Mouse (Mus musculus): ENCODE data around the gene Prrt3.

Prrt3 gene

DNA sequence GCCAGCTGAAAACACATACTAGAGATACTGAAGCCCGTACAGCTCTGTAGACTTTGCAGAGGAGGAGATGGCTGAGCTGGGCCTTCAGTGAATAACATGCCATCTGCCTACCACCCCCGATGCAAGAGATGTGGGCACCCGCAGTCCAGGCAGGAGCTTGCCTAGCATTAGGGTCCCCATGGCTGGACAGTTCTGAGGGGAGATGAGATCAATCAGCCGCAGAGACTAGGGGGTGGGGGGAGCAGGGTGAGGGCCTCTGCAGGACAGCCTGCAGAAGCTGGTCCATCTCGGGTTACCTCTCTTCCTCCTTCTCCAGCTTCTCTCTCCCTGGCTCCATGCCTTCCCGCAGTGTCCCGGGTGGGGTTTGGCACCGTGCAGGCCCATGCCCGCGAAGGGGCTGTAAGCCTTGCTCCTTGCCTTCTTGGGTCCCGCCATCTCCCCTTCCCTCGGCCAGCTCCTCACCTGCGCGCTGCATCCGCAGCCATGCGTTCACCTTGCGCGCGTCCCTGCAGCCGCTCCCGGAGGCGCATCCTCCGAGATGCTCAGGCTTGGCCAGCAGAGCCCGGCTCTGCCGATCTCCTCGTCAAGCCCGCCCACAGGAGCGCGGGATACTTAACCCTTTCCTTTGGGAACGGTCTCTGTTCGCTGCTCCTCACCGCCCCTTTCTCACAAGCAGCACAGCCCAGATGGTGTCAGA, at the start of gene Prrt3:
Prrt3 (minus strand) TSS at position 544 of the 697 bp plus-strand sequence.
- peak; percentile 75 to 79 for DNase-seq (ENCODE audit: low spot score in 2 of 2)

DNA sequence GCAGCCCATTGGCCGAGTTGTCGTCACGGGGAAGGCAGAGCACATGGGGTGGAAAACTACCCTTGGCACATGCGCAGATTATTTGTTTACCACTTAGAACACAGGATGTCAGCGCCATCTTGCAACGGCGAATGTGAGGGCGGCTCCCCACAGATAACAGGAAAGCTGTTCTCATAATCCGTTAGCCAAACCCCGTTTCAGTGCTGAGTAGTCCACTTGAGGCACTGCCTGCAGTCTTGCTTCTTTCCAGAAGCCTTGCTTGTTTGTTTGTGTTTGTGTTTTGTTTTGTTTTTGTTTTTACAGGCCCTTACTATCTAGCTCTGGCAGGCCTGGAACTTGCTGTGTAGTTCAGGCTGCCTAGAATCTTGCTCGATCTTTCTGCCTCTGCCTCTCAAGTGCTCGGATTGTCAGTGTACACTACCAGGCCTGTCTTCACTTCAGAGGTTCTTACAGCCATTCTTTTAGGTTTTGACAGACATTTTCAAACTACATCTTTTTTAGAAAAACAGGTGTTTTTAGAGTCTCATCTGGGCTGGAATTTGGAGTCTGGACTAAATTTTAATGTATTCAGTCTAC, 42.3 kb upstream of the Prrt3 start:
- no peak for DNase-seq (ENCODE audit: low spot score in 2 of 2)

- no peak for DNase-seq (ENCODE audit: low spot score in 2 of 2)
Measured at GRCm38 (mm10) chr6:113541610-113542009, 39.9 kb upstream of the Prrt3 start.

DNA sequence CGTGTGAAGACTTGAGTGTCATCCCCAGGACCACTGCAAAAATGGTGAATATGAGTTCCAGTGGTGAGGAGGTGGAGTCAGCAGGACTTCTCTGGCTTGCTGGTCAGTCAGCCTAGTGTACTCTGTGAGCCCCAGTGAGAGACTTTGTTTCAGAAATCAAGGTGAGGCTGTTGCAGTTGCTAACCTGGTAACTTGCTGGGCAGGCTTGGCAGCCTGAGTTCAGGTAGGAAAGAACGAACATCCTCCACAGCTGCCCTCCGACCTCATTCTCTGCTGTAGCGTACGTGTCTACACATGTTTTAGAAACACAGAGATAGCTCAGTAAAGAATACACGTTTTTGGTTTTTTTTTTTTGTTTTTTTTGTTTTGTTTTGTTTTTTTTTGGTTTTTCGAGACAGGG, 33.2 kb upstream of the Prrt3 start:
- DNase-seq (ENCODE audit: low spot score in 2 of 2), result no peak

- DNase-seq (ENCODE audit: low spot score in 2 of 2), result no peak
Measured at GRCm38 (mm10) chr6:113531840-113532404, 30.2 kb upstream of the Prrt3 start.

- peak; percentile 85 to 88 for DNase-seq (ENCODE audit: low spot score in 2 of 2)
Measured at GRCm38 (mm10) chr6:113530932-113531839, 29.5 kb upstream of the Prrt3 start, which contains the start of the genes Emc3 and Fancd2. Emc3 (minus strand) TSS chr6:113531652. Fancd2 (plus strand) TSS chr6:113531682.

GRCm38 (mm10) chr6:113523420-113523819, 21.7 kb upstream of the Prrt3 start:
- peak; percentile 23 to 45 for DNase-seq (ENCODE audit: low spot score in 2 of 2)

- DNase-seq (ENCODE audit: low spot score in 2 of 2), result no peak
Measured at GRCm38 (mm10) chr6:113522310-113522709, 20.6 kb upstream of the Prrt3 start.

DNA sequence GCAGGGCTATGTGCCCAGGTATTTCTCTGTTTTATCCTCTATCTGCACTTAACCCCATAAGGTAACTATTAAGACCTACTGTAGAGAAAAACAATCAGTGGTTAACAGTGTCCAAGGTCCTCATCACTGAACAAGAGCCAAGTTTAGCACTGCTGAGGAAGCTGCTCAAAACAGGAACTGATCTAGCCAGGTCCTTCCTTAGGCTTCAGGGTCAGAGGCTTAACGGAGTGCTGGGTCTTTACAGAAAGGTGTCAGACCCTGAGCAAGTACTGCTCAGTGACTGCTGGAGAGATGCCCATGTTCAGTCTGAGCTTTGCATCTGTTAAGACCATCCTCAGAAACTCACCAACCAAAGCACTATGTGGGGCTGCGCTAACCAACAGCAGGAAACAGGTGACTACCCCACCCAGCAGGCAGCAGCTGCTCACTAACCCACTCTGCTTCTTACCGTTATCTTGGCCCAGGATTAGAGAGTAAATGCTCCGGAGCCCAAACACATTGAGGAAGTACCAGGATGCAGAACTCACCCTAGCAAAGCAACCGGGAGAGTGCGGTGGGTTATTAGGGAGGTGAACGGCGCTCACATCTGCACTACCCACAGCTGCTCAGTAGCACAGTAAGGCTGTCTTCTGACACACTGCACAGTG, 15.8 kb upstream of the Prrt3 start:
- DNase-seq (ENCODE audit: low spot score in 2 of 2), result no peak

- no peak for DNase-seq (ENCODE audit: low spot score in 2 of 2)
Measured at GRCm38 (mm10) chr6:113514600-113514999, 12.9 kb upstream of the Prrt3 start.

DNA sequence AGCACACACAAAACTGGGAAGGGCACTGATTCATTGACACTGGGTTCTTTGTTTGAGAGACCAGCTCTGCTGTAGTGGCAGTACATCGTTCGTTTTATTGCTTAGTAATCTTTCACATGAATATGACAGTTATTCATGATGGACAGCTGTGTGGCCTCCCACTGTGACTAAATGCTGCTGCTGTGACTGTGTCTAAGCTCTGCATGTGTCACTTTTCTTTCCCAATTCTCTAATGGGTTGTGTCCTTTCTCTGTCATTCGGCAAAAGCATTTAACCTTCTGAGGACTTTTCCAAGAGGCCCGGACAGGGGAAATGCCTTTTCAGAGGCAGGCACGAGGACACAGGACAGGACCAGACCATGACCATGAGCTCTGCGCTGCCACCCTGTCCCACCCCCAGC, 12.2 kb upstream of the Prrt3 start:
- no peak for DNase-seq (ENCODE audit: low spot score in 2 of 2)

DNA sequence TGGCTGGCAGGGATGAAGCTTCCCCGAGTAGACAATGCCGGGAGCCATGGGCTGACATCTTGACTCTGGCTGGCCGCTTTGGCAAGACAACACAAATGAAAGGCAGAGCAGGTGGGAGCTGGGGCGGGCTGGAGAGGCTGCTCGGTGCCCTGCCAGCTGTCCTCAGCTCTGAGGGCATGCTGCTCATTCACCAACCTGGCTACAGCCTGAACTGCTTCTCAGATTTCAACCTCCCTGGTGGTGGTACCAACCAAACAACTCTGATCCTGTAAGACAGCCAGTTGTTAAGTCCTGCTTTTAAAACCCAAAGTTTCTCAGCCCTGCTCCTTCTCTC, 7.2 kb upstream of the Prrt3 start:
- DNase-seq (ENCODE audit: low spot score in 2 of 2), result no peak

GRCm38 (mm10) chr6:113508272-113508946, 6.7 kb upstream of the Prrt3 start:
- DNase-seq (ENCODE audit: low spot score in 2 of 2), result no peak

DNA sequence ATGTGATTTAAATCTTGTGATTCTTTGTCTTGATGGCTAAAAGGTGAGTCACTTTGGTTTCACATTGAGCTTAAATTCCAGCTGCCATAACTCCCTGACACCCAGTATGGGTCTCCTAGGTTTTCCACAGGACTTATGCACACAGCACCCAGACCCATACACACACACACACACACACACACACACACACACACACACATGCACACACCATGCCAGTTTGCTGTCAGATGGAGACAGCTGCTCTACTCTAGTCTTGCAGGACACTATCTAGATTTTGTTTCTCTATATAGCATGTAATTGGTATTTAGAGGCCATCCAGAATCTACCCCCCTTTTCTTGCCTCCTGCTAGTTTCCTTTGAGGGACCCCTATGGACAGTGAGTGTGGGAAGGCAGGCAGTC, 5.4 kb upstream of the Prrt3 start:
- DNase-seq (ENCODE audit: low spot score in 2 of 2), result no peak

- no peak for DNase-seq (ENCODE audit: low spot score in 2 of 2)
Measured at GRCm38 (mm10) chr6:113505689-113506088, 4.0 kb upstream of the Prrt3 start.

- no peak for DNase-seq (ENCODE audit: low spot score in 2 of 2)
Measured at GRCm38 (mm10) chr6:113502801-113503200, 1.1 kb upstream of the Prrt3 start.

- no peak for DNase-seq (ENCODE audit: low spot score in 2 of 2)
Measured at GRCm38 (mm10) chr6:113499346-113499745, 2.4 kb downstream of the Prrt3 start.

DNA sequence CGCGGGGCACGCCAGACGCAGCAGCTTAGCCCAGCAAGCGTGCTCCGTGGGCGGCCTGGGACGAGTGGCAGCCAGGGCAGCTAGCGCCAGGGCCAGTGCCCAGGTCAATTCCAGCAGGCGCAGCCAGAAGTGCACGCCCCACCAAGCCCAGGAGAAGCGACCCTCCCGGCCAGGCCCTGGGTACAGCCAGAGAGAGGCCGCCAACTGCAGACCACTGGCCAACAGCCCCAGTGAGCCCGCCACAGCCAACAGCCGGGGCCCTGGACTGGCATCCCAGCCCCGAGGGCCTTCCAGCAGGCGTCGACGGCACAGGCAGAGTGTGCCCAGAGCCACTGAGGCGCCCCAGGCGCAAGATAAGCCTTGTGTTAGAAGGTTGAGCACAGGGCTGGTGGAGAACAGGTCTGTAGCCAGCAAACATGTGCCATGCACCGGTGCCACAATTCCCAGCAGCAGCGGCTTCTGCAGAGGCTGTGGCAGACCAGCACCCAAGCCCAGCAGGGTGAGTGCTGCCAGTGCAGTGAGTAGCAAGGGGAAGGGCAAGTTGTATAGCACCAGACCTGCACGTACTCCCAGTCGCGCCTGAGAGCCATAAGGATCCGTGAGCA, 6.6 kb downstream of the Prrt3 start:
- DNase-seq (ENCODE audit: low spot score in 2 of 2), result no peak

DNA sequence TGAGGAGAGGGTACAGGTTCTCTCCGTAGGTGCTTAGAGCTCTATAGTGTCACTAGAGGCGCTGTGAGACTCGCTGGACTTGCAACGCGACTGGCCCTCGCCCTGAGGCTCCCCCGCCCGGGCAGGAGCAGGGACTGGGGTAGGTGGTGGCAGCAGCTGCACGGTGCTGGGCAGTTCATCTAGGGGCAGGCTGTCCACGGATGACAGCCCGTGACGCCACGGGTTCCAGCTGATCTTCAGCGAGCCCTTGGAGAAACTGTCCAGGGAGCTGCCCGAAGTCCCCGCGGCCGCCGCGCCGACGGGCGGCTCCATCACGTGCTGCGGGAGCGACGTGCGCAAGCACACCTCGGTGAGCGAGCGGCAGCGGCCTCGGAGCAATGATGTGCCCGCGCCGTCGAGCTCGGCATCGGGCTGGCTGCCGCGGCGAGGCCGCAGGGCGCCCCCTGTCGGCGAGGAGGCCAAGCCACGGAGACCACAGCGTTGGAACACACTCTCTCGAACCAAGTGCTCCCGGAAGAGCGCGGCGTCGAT, 7.4 kb downstream of the Prrt3 start:
- peak in 1 of 2 experiments; percentile 47 for DNase-seq (ENCODE audit: low spot score in 2 of 2)

GRCm38 (mm10) chr6:113492101-113492864, 9.4 kb downstream of the Prrt3 start:
- DNase-seq (ENCODE audit: low spot score in 2 of 2), result peak; percentile 65 to 73

All from right cerebral cortex, postnatal 36 days (tissue).